Mouse (Mus musculus) splenic B cell, adult 2 months (primary cell): ENCODE results near the gene Mavs.
A peak's percentile ranks its signal among the peaks of the same experiment; 100 is the strongest.

ENCODE experiments used
- DNase-seq: peaks from one replicate; pipeline ENCODE4 v3.0.0-alpha.2; 2011; ENCODE audit warnings: low read depth, low spot score
- H3K27me3 ChIP-seq: 2 replicates; pipeline ENCODE4 v1.6.1; 2012; ENCODE audit warnings: mild to moderate bottlenecking, low read length, moderate library complexity, mixed read lengths; ENCODE audit not compliant: control insufficient read depth, poor library complexity, insufficient read depth, severe bottlenecking
- H3K36me3 ChIP-seq: 2 replicates; pipeline ENCODE4 v1.6.1; 2012; ENCODE audit warnings: mild to moderate bottlenecking, low read length, moderate library complexity, mixed read lengths; ENCODE audit not compliant: control insufficient read depth, poor library complexity, insufficient read depth, severe bottlenecking

Mavs gene

GRCm38 (mm10) chr2:131233307-131234126 lies at the start of gene Mavs:
Gene Mavs, plus strand, starts transcription at chr2:131234063.
- DNase-seq: peak; percentile 95
- Histone ChIP-seq H3K27me3 (no peaks in the 10 kb centered on the region), H3K36me3 (no peaks in the 10 kb centered on the region)

- DNase-seq: no peak
- H3K36me3 ChIP-seq: no peaks in the 10 kb centered on the region
- H3K27me3 ChIP-seq: no peaks in the 10 kb centered on the region
Observed at GRCm38 (mm10) chr2:131186343-131186742, 47.5 kb upstream of the Mavs start.

GRCm38 (mm10) chr2:131186771-131187601 lies 46.9 kb upstream of the Mavs start, which contains the start of the genes Cdc25b and Spef1:
Gene Cdc25b, plus strand, starts transcription at chr2:131186949.
Gene Spef1, minus strand, starts transcription at chr2:131187282.
- Histone ChIP-seq H3K36me3 (no peaks in the 10 kb centered on the region; the same call in 1 of the 2 replicates), H3K27me3 (no peaks in the 10 kb centered on the region)
- peak; percentile 86 for DNase-seq

- DNase-seq: no peak
- Histone ChIP-seq H3K36me3 (no peaks in the 10 kb centered on the region; the same call in 1 of the 2 replicates), H3K27me3 (no peaks in the 10 kb centered on the region)
Observed at GRCm38 (mm10) chr2:131187602-131187922, 46.3 kb upstream of the Mavs start.

- Histone ChIP-seq H3K36me3 (peaks cover under 1% of the 10 kb centered on the region; the same call in 1 of the 2 replicates), H3K27me3 (no peaks in the 10 kb centered on the region)
- no peak for DNase-seq
Observed at GRCm38 (mm10) chr2:131188311-131188710, 45.6 kb upstream of the Mavs start.

- Histone ChIP-seq H3K36me3 (peaks cover 3% of the 10 kb centered on the region; the same call in 1 of the 2 replicates), H3K27me3 (no peaks in the 10 kb centered on the region)
- peak; percentile 56 for DNase-seq
Observed at GRCm38 (mm10) chr2:131189521-131190309, 44.1 kb upstream of the Mavs start.

GRCm38 (mm10) chr2:131190344-131191004 lies 43.4 kb upstream of the Mavs start:
- Histone ChIP-seq H3K27me3 (no peaks in the 10 kb centered on the region), H3K36me3 (peaks cover 3% of the 10 kb centered on the region; the same call in 1 of the 2 replicates)
- DNase-seq: peak; percentile 89

- Histone ChIP-seq H3K36me3 (peaks cover 4% of the 10 kb centered on the region; the same call in 1 of the 2 replicates), H3K27me3 (no peaks in the 10 kb centered on the region)
- peak; percentile 53 for DNase-seq
Observed at GRCm38 (mm10) chr2:131191005-131191390, 42.9 kb upstream of the Mavs start.

GRCm38 (mm10) chr2:131196606-131197316 lies 37.1 kb upstream of the Mavs start:
- peaks cover 13% of the 10 kb centered on the region; the same call in 1 of the 2 replicates for H3K36me3 ChIP-seq

GRCm38 (mm10) chr2:131200710-131201109 lies 33.2 kb upstream of the Mavs start:
- Histone ChIP-seq H3K36me3 (peaks cover 9% of the 10 kb centered on the region; the same call in 1 of the 2 replicates), H3K27me3 (no peaks in the 10 kb centered on the region)
- DNase-seq: no peak

More at GRCm38 (mm10) chr2:131196606-131197316, 37.1 kb upstream of the Mavs start:
- no peak for DNase-seq
- no peaks in the 10 kb centered on the region for H3K27me3 ChIP-seq

GRCm38 (mm10) chr2:131201262-131201661 lies 32.6 kb upstream of the Mavs start:
- Histone ChIP-seq H3K27me3 (no peaks in the 10 kb centered on the region), H3K36me3 (peaks cover 8% of the 10 kb centered on the region; the same call in 1 of the 2 replicates)
- no peak for DNase-seq

- no peak for DNase-seq
- H3K36me3 ChIP-seq: peaks cover 3% of the 10 kb centered on the region; the same call in 1 of the 2 replicates
- H3K27me3 ChIP-seq: no peaks in the 10 kb centered on the region
Observed at GRCm38 (mm10) chr2:131203816-131204409, 29.9 kb upstream of the Mavs start.

- peak; percentile 22 for DNase-seq
- H3K27me3 ChIP-seq: no peaks in the 10 kb centered on the region
- H3K36me3 ChIP-seq: no peaks in the 10 kb centered on the region
Observed at GRCm38 (mm10) chr2:131204410-131204981, 29.4 kb upstream of the Mavs start.
